Mouse (Mus musculus): Measurements from ENCODE around the gene Med8. TPM values are rescaled to one million over a fixed set of nuclear protein-coding genes. Genes with fewer than 3 reads are reported as not detected.

Med8 gene
- polyA plus RNA-seq, 1 experiment from 2014 or later = 87.1 TPM

Other genes with a start within 250 kb of the Med8 start
- gene Kdm4a, start 229.3 kb upstream of the Med8 start, polyA plus RNA-seq (2014; fragmentation: Nextera tagmentation; extraction: Ambion mirVana) = 43.5 and 45.2 TPM in 2 replicates
- gene Ptprf, start 117.9 kb upstream of the Med8 start, polyA plus RNA-seq (2014; fragmentation: Nextera tagmentation; extraction: Ambion mirVana) = 79.8 and 84.0 TPM in 2 replicates
- 10.7 and 14.5 TPM in 2 replicates for gene Szt2, start 64 bp upstream of the Med8 start, polyA plus RNA-seq (2014; fragmentation: Nextera tagmentation; extraction: Ambion mirVana)
- gene Elovl1, start 18.8 kb downstream of the Med8 start, polyA plus RNA-seq (2014; fragmentation: Nextera tagmentation; extraction: Ambion mirVana) = 109 and 110 TPM in 2 replicates
- 219 and 230 TPM in 2 replicates for gene Cdc20, start 28.0 kb downstream of the Med8 start, polyA plus RNA-seq (2014; fragmentation: Nextera tagmentation; extraction: Ambion mirVana)
- 0.36 and 0.52 TPM in 2 replicates for gene Mpl, start 48.2 kb downstream of the Med8 start, polyA plus RNA-seq (2014; fragmentation: Nextera tagmentation; extraction: Ambion mirVana)
- gene Tie1, start 80.7 kb downstream of the Med8 start, polyA plus RNA-seq (2014; fragmentation: Nextera tagmentation; extraction: Ambion mirVana) = 16.4 and 18.5 TPM in 2 replicates
- 17.9 and 18.3 TPM in 2 replicates for gene 2610528J11Rik, start 117.7 kb downstream of the Med8 start, polyA plus RNA-seq (2014; fragmentation: Nextera tagmentation; extraction: Ambion mirVana)
- gene Tmem125, start 134.7 kb downstream of the Med8 start, polyA plus RNA-seq (2014; fragmentation: Nextera tagmentation; extraction: Ambion mirVana) = 5.0 and 6.5 TPM in 2 replicates
- 0.19 and 0.20 TPM in 2 replicates for gene Cfap57, start 211.4 kb downstream of the Med8 start, polyA plus RNA-seq (2014; fragmentation: Nextera tagmentation; extraction: Ambion mirVana)
- gene Ebna1bp2, start 211.5 kb downstream of the Med8 start, polyA plus RNA-seq (2014; fragmentation: Nextera tagmentation; extraction: Ambion mirVana) = 137 and 147 TPM in 2 replicates
- not detected in 2 replicates for gene Olfr62, start 249.6 kb downstream of the Med8 start, polyA plus RNA-seq (2014; fragmentation: Nextera tagmentation; extraction: Ambion mirVana)

Measured in stomach, embryonic 14.5 days (tissue).